Mouse (Mus musculus) heart, postnatal 14 days (tissue): Measurements from ENCODE around the gene Hap1. TPM values are rescaled to one million over a fixed set of nuclear protein-coding genes. Genes with fewer than 3 reads are reported as not detected.

Experiments used
- DNase-seq, 2 experiments: peaks; one replicate each; pipeline ENCODE4 v3.0.0; 2021 to 2022
- intact Hi-C: fragments of 180-260 bp; cut with DNase I; formaldehyde crosslinking; loops from one replicate; pipeline ENCODE4 v1.15.1; 2025
- long read RNA-seq, 2 experiments: library from polyadenylated mRNA; stranded (forward); transcript quantifications; one replicate each; pipeline ENCODE4 v2.0.0; 2021
- total RNA-seq, 2 experiments: library from RNA; stranded (reverse); gene quantifications; 2 replicates each; pipeline ENCODE4 v1.2.3; 2021

Gene Hap1
- 1 to 10 TPM; 1.2 to 1.8 TPM for total RNA-seq
- long read RNA-seq, experiment 1, partial matches to known transcripts, result 0 of 1 reads
- long read RNA-seq, experiment 1, other reads (novel, unspliced or antisense), result 1 of 1 reads
- long read RNA-seq, experiment 2, partial matches to known transcripts, result 0 of 2 reads
- long read RNA-seq, experiment 2, other reads (novel, unspliced or antisense), result 1 of 2 reads

DNA sequence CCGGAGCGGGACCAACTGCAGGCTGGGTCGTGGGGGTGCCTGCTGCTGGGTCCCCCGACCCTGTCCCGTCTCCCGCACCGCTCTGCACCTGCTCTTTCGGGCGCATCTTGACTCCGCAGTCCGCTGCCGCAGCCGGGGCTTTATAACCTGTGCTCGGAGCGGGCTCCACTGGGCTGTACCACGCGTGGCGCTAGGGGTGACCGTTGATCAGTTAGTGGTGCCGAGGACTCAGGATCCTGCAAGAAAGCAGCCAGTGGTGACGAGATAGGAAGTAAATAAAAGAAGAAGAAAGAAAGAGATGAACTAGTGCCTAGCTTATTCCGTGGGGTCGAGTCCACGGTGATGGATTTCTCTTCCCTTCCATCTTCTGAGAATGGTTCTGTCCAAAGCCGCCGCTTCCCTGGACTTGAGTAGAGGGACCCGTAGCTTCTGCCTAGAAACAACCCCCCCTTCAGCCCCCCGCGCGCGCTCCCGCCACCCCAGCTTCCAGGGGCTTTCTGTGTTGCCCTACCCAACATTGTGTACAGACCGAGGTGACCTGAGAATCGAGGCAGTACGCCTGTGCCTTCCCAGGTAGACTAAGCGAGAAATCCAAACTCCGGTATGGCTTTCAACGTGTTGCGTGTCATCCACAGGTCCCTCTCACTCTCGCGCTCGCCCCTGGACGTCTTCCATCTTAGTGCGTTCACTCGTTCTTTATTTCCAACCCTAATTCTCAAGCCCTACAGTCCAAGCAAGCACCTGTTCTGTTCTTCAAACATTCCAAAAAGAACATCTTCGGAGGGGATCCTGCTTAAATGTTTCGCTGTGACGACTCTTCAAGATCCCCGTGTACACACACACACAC is at the start of gene Hap1:
Gene Hap1, minus strand, starts transcription at position 157 of the 847 bp plus-strand sequence.
- intact Hi-C loops, result no loop called here

GRCm38 (mm10) chr11:100404456-100405074 is 48.6 kb upstream of the Hap1 start:
- intact Hi-C loops, result no loop called here
- no peak for DNase-seq

More for the DNA sequence above, at the start of gene Hap1:
- peak; percentile 73 to 76 for DNase-seq

GRCm38 (mm10) chr11:100403445-100404134 is 47.7 kb upstream of the Hap1 start:
- DNase-seq, result no peak
- intact Hi-C loops, result no loop called here

GRCm38 (mm10) chr11:100402682-100403081 is 46.8 kb upstream of the Hap1 start:
- intact Hi-C loops, result no loop called here
- DNase-seq, result no peak

- intact Hi-C loops, result no loop called here
- peak; percentile 52 to 69 for DNase-seq
These were observed 46.3 kb upstream of the Hap1 start for GRCm38 (mm10) chr11:100402240-100402639.

- DNase-seq, result no peak
- intact Hi-C loops, result no loop called here
These were observed 44.9 kb upstream of the Hap1 start for GRCm38 (mm10) chr11:100400842-100401241.

DNA sequence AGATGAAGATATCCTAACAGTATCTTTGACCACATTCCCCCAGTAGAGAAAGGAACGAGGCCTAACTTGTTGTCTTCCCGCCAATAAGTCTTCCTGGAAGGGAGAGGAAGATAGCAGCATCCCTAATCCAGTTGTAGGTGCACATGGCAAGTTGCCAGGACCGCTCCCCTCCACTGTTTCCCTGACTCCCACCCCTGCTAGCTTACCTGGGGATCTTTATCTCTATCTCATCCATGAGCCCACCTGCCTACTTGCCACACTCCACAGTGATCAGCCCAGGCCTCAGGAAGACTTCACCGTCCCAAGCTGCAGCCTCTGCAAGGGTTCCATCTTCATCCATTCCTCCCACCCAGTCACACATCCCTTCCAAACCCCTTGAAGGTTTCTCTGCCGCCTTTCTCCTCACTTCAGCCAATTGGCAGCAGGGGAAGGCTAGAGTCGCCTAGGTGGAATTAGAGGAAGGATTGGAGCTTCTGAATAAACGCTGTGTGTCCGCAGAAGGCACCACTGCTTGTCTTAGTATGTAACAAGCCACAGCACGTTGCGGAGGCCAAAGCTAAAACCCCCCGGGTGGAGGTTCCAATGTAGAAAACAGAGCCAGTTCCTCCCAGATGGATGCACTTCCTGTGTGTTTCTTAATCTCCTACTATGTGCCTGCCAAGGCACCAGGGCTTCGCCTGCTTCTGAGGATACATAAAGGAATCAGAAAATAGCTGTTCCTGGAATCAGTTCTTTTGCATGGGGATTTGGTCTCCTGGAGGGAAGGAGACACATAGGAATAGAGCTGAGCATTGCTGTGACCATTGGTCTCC is 44.0 kb upstream of the Hap1 start:
- intact Hi-C loops, result loop anchor here (5.0 kb wide), 1 partner anchor 78 kb away; no protein-coding TSS in a partner anchor
- DNase-seq, result no peak

DNA sequence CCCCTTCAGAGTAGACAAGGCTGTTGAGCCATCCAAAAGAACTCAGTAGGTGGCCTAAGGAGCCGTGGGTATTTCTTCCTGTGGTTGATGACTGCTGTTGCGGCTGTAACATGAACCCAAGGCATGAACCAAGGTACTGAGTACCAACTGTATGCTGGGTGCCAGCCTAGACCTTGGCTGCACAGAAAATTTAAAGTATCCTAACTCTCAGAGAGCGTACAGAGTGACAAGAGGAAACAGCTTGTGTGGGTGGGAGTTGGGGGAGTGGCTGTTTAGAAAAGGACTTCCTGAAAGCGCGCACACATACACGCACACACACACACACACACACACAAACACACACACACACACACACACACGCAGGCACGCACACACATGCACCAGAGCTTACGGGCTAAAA is 43.4 kb upstream of the Hap1 start:
- DNase-seq, result no peak
- intact Hi-C loops, result loop anchor here (5.0 kb wide), 1 partner anchor 77 kb away; no protein-coding TSS in a partner anchor

DNA sequence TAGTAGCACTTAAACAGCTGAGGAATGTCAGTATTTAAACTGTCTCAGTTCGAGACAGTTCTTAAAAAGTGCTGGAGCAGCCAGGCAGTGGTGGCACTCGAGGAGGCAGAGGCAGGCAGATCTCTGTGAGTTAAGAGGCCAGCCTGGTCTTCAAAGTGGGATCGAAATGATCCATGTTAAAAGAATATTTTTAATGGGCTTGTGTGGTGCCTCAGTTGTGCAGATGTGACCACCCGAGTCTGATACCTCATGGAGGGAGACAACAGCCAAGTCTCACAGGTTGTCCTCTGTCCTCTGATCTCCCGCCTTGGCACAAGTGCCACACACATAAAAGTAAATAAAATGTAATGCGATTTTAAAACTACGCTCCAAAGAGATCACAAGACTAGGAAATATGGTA is 42.6 kb upstream of the Hap1 start:
- intact Hi-C loops, result loop anchor here (5.0 kb wide), 1 partner anchor 76 kb away; no protein-coding TSS in a partner anchor
- DNase-seq, result no peak

DNA sequence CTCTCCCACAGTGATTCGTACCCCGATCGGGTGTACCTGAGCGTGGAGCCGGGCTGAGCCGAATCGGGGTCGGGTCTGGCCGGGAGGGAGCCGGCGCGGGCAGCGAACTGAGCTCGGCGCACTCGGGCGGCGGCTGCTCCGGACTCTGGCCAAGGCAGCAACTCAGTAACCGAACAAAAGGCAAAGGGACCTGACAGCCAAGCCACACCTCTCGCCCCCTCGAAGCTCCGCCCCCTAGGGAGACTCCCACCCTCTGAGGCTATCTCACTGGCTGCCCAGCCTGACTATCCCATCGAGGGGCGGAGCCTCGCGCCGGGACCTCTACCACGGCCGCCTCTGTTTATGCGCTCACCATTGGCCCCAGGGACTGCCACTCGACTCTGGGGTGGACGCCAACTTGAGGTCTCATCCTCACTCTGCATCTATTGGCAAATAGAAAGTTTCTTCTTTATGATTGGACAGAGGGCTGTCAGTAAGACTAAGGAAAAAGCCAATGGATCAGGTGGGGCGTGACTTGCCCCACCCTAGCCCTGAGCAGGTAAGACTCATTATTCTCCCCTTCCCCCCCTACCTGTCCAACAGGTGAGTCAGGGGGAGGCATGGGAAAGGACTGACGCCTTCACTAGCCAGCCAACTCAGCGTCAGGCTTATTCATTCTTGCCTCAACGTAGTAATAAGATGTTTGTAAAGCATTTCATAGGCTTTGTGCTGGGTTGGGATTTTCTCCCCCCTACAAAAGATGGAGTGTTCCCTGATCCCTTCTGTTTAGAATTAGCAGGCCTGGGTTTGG is 41.9 kb upstream of the Hap1 start, which contains the start of gene Jup:
Gene Jup, minus strand, starts transcription at position 164 of the 790 bp plus-strand sequence.
- DNase-seq, result peak; percentile 99
- intact Hi-C loops, result loop anchor here (5.0 kb wide), 1 partner anchor 75 kb away; no protein-coding TSS in a partner anchor

- peak; percentile 58 to 62 for DNase-seq
- intact Hi-C loops, result loop anchor here (5.0 kb wide), 1 partner anchor 75 kb away; no protein-coding TSS in a partner anchor
These were observed 41.1 kb upstream of the Hap1 start for GRCm38 (mm10) chr11:100396886-100397599.

DNA sequence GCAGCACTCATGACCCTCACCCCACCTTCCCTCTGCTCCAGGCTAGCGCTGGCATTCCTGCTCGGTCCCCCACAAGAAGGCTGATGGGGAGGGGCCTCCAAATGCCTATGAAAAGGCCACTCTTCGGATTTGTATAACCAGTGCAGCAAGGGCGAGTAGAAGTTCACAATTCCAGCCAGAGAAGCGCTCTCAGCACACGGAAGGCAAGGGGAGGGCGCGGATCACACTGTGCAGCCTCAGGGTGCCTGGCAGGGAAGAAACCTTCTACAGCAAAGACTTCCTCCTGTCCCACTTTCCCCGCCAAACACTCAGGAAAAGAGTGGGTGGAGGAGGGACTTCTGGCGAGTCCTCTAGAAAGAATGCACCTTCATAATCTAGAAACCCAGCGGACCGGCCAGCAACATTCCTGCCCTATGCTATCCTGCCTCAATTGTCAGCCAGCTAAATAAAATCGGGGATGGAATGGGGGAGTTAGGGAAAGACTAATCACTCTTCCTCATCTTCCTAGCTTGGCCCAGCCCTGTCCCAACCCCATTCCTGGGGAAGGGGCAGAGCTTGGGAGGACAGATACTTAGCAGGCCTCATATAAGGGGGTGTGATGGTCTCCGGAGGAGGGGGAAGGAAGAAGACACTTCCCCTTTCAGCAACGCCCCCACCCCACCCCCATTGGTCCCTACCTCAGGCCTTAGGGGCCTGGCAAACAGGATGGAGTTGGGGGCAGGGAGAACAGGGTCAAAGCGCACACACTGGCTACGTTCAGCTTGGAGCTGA is 40.1 kb upstream of the Hap1 start:
- intact Hi-C loops, result loop anchor here (5.0 kb wide), 1 partner anchor 74 kb away; no protein-coding TSS in a partner anchor

DNA sequence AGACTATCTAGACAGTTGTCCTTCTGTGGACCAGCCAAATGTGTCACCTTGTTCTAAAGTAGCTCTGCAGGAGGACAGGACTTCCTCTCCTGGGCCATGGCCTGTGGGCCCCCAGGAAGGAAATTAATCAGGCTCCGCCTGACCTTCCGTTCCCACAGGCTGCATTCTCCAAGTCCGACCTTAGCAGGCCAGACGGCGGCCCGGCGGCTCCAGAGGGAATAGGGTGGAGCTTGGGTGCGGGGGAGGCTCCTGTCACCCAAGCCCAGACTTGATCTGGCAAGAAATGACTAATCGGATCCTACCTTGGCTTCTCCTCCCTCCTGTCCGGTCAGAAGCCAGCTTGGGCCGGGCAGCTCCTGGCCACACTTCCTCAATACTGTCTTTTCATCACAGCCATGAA is 39.3 kb upstream of the Hap1 start:
- intact Hi-C loops, result loop anchor here (5.0 kb wide), 1 partner anchor 73 kb away; no protein-coding TSS in a partner anchor
- DNase-seq, result peak; percentile 82

More for the DNA sequence above, 40.1 kb upstream of the Hap1 start:
- peak in 1 of 2 experiments; percentile 50 for DNase-seq

- DNase-seq, result peak in 1 of 2 experiments; percentile 5
- intact Hi-C loops, result loop anchor here (5.0 kb wide), 1 partner anchor 72 kb away; no protein-coding TSS in a partner anchor
These were observed 38.6 kb upstream of the Hap1 start for GRCm38 (mm10) chr11:100394353-100395074.

- peak in 1 of 2 experiments; percentile 36 for DNase-seq
- intact Hi-C loops, result no loop called here
These were observed 37.8 kb upstream of the Hap1 start for GRCm38 (mm10) chr11:100393733-100394132.

GRCm38 (mm10) chr11:100392958-100393357 is 37.0 kb upstream of the Hap1 start:
- intact Hi-C loops, result no loop called here
- DNase-seq, result peak in 1 of 2 experiments; percentile 9
